Mouse (Mus musculus) heart, postnatal 0 days (tissue): ENCODE measurements around the gene Kpna3.

ENCODE experiments used
- CTCF ChIP-seq: IDR thresholded peaks from 2 replicates; pipeline ENCODE4 v1.5.1; 2016; ENCODE audit warnings: antibody characterized with exemption, control low read depth, low read depth
- EP300 ChIP-seq: IDR thresholded peaks from 2 replicates; pipeline ENCODE4 v1.6.1; 2016; ENCODE audit warnings: antibody characterized with exemption, low read depth

DNA sequence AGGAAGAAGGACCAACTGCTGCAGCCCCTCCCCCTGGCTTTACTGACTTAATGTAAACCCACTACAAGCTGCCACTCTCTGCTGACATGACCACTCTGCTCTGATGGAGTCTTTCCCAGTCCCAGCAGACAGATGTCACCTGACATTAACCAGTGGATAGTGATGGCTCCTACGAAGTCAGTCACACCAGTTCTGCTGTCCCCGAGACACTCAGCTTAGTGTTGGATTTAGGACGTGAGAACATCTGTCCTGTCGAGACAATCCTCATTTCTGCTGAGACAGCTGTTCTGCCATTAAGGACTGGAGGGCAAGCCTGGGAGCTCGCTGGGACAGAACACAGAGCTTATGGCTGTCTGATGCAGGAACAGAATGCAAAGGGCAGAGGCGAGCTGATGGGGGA, 88.9 kb downstream of the Kpna3 start:
- TF ChIP-seq CTCF (no peak), EP300 (no peak)
